Mouse (Mus musculus) neutrophil, adult 5-6 weeks (primary cell): Measurements from ENCODE around the gene Smyd2. TPM values are rescaled to one million over a fixed set of nuclear protein-coding genes. Genes with fewer than 3 reads are reported as not detected.

Experiments
- ATAC-seq: fragments of 151-379, 151-347 bp; 2 replicates; pipeline ENCODE4 v1.8.0; 2017; ENCODE audit warnings: mild to moderate bottlenecking, moderate TSS enrichment; ENCODE audit not compliant: insufficient number of reproducible peaks, poor library complexity, low FRiP score, severe bottlenecking; ENCODE audit errors: extremely low read depth
- total RNA-seq: library from RNA; stranded (forward); fragments of 200-1000 nt; gene quantifications from 2 replicates; pipeline ENCODE4 v1.2.3, GENCODE M21; 2017

The Smyd2 gene
- total RNA-seq, 1 experiment from 2014 or later = 3.0 TPM

- no peak for ATAC-seq
Measured at GRCm38 (mm10) chr1:189920701-189921567, 1.2 kb downstream of the Smyd2 start.

GRCm38 (mm10) chr1:189919756-189920155 lies 2.4 kb downstream of the Smyd2 start:
- no peak for ATAC-seq

GRCm38 (mm10) chr1:189917126-189917500 lies 5.0 kb downstream of the Smyd2 start:
- no peak for ATAC-seq

- ATAC-seq = no peak
Measured at GRCm38 (mm10) chr1:189916422-189917125, 5.6 kb downstream of the Smyd2 start.

GRCm38 (mm10) chr1:189913093-189913760 lies 8.9 kb downstream of the Smyd2 start:
- no peak for ATAC-seq

GRCm38 (mm10) chr1:189910685-189911345 lies 11.3 kb downstream of the Smyd2 start:
- ATAC-seq = no peak

- ATAC-seq = no peak
Measured at GRCm38 (mm10) chr1:189903169-189903568, 19.0 kb downstream of the Smyd2 start.

GRCm38 (mm10) chr1:189902413-189902812 lies 19.8 kb downstream of the Smyd2 start:
- ATAC-seq = no peak

GRCm38 (mm10) chr1:189899526-189899925 lies 22.6 kb downstream of the Smyd2 start:
- no peak for ATAC-seq

- no peak for ATAC-seq
Measured at GRCm38 (mm10) chr1:189898708-189899107, 23.5 kb downstream of the Smyd2 start.

GRCm38 (mm10) chr1:189897861-189898260 lies 24.3 kb downstream of the Smyd2 start:
- ATAC-seq = no peak

- ATAC-seq = no peak
Measured at GRCm38 (mm10) chr1:189894191-189894590, 28.0 kb downstream of the Smyd2 start.

GRCm38 (mm10) chr1:189888749-189889148 lies 33.4 kb downstream of the Smyd2 start:
- no peak for ATAC-seq

GRCm38 (mm10) chr1:189887518-189887917 lies 34.6 kb downstream of the Smyd2 start:
- peak; percentile 67 for ATAC-seq

- no peak for ATAC-seq
Measured at GRCm38 (mm10) chr1:189885975-189886374, 36.2 kb downstream of the Smyd2 start.

GRCm38 (mm10) chr1:189884951-189885350 lies 37.2 kb downstream of the Smyd2 start:
- no peak for ATAC-seq

- no peak for ATAC-seq
Measured at GRCm38 (mm10) chr1:189883531-189884170, 38.5 kb downstream of the Smyd2 start.

- ATAC-seq = no peak
Measured at GRCm38 (mm10) chr1:189882886-189883285, 39.3 kb downstream of the Smyd2 start.

- ATAC-seq = no peak
Measured at GRCm38 (mm10) chr1:189880745-189881144, 41.4 kb downstream of the Smyd2 start.
